Mouse (Mus musculus) T-helper 2 cell (primary cell): ENCODE results near the gene Tpx2.

Experiments used
- in situ Hi-C: fragments of 300-600 bp; cut with MboI, MseI; formaldehyde crosslinking; loops from one replicate; pipeline ENCODE4 v1.15.1; 2025; ENCODE audit warnings: high pct_unique_total_duplicates

Tpx2 gene

DNA sequence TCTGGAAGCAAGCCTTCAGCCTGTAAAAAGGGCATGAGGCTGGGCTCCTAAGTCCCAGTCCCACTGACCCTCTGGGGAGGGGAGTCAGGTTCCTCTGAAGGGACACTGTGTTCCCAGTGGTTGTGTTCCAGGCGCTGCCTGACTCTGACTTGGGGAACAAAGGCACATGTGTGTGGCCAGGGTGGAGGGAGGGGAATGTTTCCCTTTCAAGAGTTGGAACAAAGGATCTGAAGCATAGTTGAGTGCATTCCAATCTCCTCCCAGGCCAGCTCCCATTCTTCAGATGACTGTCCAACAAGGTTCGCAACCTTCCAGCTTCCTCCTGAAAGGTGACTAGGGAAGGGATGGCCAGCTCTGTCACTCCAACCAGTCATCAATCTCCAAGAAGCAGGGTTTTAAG, 27.4 kb upstream of the Tpx2 start:
- in situ Hi-C loops, result no loop called here

DNA sequence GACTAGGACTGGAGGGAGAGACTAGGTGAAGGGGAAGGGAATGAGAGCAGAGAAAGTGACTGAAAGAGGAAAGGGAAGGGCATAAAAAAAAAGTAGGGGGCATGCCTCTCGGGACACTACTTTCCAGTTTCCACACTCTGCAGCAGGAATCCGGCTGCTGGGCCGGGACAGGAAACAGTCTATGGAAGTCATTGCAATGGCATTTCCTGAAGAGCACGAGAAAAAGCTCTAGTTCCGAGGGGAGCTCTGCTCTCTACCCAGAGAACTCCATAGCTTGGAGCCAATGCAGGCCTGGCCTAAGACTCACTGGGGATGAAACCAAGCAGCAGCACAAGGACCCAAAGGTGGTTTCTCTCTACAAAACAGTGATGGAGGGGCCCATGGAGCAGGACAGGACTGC, 26.7 kb upstream of the Tpx2 start:
- in situ Hi-C loops, result no loop called here

DNA sequence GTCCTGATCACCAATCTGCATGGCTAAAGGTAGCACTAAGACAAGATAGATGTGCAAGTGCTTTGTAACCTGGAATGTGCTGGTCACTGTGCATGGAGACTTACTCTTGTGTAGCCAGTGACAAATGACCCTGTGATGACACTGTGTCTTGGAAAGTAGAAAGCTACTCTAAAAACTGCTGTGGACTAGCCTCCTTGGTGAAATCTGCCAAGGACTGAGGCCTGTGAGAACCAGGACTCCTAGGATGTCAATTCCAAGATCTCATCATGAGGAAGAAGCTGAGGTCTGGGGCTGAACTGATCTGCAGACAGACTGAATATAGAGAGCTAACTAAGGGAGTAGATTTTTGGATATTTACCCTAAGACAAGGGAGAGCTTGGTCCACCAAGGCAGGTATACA, 26.2 kb upstream of the Tpx2 start:
- in situ Hi-C loops, result no loop called here

DNA sequence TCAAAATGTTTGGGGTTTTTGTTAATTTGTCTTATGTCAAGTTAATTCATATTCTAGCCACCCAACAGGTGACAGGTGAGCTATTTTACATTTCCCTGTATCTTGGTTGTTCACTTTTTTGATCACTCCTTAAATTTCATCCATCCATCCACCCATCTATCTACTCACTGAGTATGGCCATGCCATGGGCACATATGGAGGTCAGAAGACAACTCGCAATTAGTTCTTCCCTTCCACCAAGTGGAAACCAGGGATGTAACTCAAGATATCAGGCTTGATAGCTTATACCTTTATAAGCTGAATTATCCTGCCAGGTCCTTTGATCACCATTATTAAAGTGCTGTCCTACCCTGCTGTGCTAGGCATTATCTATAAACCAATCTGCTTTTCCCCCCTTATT, 24.0 kb upstream of the Tpx2 start:
- in situ Hi-C loops, result no loop called here

DNA sequence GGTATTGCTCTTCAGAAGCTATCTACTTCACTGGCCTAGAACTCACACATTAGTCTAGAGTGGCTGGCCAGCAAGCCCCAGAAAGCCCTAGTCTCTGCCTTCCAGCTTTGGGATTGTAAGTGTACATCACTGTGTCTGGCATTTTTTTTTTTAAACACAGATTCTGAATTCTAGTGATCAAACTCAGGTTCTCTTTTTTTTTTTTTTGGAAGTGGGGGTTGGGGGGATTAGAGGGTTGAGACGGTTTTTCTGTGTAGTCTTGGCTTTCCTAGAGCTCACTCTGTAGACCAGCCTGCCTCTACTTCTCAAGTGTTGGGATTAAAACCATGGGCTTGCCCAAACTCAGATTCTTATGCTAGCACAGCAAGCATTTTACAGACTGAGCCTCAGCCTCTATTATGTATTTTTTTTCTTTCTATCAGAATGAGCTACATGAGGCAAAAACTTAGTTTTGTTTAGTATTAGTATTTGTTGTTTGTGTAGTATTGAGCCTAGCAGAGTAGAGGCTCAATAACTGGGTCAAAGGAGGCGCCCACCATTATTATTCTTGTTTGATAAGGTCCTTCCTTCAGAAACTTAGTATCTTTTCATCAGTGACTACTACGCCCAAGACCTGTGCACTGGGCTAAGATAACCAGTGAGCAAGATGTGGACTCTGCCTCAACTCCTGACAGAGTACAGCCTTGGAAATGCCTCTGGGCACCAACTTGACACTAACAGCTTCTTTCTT, 23.2 kb upstream of the Tpx2 start:
- in situ Hi-C loops, result no loop called here

DNA sequence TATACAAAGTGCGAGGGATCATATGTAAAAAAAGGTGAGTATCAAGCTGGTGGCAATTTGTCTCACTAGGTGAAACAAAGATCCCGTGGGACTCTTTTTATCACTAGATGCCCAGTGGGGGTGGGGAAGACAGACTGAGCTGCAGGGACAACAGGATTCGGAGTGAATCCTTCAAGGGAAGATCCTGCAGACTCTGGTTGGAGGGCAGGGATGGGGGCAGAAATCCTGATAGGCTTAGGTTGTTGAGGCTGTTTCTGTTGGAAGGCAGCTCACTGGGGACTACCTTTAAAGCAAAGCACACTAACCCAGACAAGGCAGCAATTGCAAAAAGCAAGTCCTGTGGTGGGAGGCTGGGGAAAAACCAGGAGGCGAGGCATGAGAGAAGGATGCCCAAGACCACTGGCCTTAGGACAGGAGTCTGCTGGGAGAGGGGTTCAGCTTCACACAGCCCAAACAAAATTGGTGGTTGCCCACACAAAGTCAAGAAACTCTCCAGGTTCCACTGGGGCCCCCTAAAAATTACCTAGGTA, 22.5 kb upstream of the Tpx2 start:
- in situ Hi-C loops, result no loop called here

DNA sequence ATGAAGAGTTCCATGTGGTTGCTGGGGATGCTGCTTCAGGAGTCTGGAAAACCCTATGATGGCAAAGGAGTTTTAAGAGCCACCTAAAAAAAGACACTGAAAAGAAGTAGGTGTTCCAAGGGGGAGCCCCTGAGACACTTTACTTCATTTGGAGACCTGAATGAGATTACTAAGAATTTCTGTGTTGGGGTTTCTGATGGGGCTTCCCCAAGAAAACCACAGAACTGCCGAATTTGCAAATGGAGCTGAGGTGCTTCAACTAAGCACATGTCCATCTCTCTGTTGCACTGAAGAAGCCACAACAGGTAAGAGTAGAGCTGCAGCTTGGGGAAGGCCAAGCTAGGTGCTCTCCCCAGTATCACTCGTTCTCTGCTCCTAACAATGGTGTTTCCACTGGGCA, 22.1 kb upstream of the Tpx2 start:
- in situ Hi-C loops, result no loop called here

DNA sequence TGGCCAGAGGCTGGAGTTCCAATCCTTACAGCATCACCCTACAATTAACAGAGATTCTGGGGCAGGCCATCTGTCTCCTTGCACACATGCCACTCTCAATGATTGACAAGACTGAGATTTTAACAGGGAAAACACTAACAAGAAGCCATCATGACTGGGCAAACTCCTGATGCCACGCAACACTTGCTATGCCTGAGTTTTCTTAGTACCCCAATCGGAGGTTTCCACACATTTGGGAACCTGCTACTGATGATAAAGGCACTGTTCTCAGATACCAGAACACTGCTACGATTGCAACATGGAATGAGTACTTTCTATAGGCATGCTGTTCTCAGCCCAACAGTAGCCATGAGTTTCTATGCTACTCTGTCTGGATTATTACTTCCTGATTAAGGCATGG, 21.3 kb upstream of the Tpx2 start:
- in situ Hi-C loops, result no loop called here

DNA sequence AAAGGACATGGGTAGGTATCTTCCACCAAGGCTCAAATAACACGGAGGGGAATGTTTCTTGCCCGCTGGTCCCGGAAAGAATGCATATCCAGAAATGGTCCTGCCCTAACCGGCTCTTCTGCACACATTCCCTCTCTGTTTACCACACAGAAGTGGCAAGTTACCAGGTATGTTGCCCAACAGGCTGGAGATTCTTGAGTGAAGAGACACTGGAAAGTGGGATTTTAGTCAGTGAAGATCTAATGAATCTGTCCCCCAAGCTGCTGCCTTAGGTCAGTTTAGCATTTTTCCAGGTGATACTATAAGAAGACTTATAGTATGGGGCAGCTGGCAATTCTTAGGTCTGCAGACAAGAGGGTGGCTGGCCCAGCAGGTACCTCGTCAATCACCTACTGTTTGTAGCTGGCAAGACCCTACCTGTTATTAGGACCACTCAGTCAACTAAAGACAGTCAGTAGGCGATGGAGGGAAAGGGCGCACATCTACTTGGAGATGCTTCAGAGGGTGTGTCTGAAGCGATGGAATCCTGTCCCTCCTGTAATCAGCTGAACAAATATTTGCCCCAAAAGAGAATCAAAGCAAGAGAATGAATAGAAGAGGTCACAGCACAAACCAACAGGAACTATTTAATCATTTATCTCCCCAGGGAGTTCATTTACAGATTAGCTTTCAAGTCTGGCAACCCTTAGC, 20.3 kb upstream of the Tpx2 start:
- in situ Hi-C loops, result no loop called here

DNA sequence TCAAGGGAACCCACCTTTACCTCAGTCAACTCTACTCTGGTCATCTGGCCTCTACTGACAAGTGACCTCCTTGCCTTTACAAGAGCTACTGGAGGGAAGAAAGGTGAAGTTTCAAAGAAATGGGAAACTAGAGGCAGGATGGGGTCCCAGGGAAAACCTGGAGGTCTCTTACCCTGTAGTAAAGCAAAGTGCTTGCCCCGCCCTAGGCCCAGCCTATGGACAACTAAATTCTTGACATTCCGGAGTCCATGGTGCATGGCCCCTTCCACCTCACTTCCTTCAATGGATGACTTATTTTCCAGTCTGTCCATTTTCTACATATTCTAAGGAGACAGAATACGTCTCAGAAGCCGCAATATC, 19.8 kb upstream of the Tpx2 start:
- in situ Hi-C loops, result no loop called here

DNA sequence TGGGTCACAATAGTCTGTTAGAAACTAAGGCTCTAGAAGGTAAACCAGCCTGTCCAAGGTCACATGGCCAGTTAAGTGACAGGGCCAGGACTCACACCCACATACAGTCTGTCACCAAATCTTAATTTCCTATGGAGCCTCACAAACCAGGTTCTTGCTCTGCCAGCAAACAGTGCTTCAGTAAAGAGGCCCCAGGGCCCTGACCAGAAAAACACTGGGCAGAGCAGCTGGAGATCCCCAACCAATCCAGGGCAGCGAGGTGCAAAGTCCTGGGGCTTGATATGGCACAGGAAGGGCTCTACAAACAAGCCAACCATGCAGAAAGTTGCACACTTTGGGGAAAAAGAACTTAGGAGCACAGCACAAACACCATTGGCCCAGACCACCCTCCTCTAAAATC, 19.2 kb upstream of the Tpx2 start:
- in situ Hi-C loops, result no loop called here

DNA sequence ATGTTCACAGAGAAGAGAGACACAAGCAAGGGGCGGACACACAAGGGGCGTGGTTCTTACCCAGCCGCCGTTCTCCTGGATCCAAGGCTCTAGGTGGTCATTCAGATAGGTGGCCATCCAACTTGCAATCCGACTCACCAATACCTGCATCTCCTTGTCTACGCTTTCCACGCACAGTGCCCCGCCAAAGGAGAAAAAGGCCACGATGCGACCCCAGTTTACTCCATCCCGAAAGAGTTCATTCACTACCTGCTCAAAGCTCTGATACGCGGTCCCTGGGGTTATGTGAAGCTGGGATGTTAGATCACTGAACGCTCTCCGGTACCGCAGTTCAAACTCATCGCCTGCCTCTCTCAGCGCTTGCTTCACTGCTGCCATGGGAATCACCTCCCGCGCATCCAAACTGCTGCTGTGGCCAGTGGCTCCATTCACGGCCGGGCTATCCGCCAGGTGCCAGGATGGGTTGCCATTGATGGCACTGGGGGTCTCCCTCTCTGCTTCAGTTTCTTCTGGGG, 18.3 kb upstream of the Tpx2 start:
- in situ Hi-C loops, result no loop called here

DNA sequence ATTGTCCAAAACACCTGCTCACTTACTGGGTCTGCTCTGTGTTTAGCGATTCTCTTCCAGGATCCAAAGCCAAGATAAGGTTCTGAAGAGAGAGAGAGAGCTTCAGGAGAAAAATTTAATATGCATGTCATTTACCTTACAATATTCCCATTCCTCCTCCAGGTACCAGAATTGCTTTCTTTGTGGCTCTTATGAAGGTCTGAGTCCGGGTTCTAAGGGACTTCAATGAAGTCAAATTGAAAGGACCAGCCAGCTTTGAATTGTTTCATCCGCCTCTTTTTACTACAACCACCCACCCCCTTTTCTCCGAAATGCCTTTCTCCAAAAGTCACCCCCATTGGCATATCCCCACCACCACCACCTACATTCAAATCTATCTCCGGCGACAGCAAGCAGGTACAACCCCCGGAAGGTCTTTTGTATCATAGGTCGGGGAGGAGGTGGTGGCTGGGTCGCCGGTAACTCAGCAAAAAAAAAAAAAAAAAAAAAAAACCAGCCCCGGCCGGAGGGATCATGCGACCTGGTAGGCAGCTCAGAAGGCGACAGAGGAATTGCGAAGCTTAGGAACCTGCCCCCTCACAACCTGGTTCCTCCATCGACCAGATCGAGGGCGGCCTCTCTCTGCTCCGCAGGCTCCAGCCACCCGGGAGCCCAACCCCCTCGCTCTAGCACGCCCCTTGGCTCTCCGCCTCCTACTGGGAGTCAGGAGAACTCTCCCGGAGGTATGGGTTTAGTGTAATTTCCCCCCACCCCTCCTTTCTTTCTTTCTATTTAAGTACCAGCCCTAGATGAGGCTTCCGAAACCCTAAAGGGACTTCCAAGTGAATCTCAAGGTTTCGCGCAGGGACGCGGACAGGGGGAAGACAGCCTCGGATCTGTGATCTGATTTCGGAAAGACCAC, 17.5 kb upstream of the Tpx2 start:
- in situ Hi-C loops, result loop anchor here (5.0 kb wide), 1 partner anchor 138 kb away; no protein-coding TSS in a partner anchor

DNA sequence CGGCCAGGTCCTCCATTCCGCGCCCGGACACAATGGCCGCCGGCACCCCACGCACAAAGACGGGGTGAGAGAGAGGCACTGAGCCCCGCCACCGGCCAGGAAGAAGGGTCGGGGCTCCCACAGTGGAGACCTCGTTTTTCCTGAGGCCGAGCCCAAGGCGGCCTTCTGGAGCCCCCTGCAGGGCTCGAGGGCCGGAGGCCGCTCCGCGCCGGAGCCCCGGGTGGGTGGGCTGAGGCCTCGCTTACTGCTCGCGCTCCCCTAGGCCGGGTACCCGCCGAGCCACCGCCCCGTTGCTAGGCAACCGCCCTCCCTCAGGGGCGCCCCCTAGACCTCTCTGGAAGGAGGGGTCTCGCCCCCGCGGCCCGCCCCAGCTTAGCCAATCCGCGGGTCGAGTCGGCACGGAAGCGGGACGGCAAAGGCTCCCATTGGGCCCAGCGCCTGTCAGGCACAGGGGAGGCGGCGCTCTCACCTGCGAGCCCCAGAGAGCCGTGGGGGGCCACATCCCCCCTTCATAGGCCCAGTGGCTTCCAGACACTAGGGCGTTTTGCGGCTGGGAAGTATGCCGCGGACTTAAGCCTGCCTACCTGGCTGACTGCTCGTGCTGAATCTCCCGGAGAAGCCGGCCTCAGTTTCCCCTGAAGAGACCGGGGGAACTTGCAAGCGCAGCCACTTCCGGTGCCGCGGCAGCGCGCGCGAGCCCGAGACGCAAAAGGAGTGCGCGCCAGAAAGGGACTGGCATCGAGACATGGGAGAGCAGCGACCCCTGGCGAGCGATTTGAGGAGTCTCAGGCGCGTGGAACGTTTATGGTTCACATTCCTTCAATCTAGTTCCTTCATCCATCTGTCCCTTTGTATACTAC, 16.5 kb upstream of the Tpx2 start, which contains the start of gene Bcl2l1:
TSS of gene Bcl2l1 (minus strand) at position 710 of the 860 bp plus-strand sequence.
- in situ Hi-C loops, result loop anchor here (5.0 kb wide), 1 partner anchor 139 kb away; no protein-coding TSS in a partner anchor

DNA sequence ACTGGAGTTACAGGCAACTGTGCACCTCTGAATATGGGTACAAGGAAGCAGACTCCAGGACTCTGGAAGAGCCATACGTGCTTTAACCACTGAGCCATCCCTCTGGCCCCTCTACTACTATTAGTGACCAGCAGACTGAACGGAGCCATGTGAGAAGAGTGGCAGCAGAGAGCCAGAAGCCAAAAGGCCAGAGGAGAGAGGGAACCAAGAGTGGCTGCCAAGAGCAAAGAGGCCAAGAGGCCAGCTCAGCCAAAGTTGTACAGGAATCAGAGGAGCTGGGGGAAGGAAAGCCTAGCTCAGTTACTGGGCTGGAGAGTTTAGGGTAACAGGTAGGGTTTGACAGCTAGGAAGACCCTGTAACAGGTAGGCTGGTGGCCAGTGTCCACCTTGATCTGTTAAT, 8.5 kb upstream of the Tpx2 start:
- in situ Hi-C loops, result no loop called here

DNA sequence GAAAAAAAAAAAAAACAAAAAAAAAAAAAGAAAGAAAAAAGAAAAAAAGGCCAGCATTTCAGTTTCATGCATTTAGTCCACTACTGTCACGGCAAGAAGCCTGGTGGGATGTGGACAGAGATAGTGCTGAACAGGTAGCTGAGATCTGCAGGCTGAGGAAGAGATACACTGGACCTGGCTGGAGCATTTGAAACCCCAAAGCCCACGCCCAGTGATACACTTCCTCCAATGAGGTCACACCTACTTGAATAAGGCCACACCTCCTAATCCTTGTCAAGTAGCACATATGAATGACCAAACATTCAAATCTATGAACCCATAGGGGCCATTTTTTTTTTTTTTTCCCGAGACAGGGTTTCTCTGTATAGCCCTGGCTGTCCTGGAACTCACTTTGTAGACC, 5.0 kb upstream of the Tpx2 start:
- in situ Hi-C loops, result no loop called here

DNA sequence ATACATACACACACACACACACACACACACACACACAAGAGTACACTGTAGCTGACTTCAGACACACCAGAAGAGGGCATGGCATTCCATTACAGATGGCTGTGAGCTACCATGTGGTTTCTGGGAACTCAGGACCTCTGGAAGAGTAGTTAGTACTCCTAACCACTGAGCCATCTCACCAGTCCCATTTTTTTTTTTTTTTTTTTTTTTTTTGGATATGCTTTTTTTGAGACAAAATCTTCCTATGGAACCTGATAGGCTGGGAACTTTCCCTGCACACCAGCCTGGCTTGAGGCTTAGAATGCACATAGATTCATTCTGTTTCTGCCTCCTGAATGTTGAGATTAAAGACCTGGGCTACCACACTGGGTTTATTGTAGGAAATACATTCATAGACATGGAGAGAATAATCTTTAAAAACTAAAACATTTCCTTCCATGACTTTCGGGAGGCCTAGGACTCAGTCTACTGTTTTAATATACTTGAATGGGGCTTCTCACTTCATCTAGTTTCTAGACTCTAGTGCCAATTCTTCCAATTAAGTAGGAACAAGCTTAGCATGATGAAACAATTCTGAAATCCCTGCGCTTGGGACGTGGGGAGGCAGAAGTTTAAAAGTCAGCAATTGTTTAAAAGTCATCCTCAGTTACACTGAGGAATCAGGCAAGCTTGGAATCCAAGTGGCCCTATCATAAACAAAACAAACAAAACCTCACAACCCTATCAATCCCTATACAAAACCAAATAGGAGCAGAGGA, 528 bp upstream of the Tpx2 start:
- in situ Hi-C loops, result no loop called here

DNA sequence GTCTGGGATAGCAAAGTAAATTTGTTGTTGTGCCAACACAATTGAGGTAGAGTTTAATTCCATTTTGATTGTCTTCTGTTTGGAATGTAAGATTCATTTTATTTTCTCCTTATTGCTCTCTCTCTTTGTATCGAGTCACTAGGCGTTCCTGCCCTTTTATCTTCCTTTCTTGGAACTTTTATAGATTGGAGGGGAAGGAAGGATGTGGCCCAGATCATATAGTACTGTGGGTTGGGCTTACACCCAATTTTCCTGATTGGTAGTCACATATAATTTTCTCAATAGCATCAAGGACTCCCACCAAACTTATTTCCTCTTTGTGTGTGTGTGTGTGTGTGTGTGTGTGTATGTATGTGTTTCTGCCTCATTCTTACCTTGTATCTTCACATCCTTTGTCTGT, 702 bp downstream of the Tpx2 start:
- in situ Hi-C loops, result no loop called here

DNA sequence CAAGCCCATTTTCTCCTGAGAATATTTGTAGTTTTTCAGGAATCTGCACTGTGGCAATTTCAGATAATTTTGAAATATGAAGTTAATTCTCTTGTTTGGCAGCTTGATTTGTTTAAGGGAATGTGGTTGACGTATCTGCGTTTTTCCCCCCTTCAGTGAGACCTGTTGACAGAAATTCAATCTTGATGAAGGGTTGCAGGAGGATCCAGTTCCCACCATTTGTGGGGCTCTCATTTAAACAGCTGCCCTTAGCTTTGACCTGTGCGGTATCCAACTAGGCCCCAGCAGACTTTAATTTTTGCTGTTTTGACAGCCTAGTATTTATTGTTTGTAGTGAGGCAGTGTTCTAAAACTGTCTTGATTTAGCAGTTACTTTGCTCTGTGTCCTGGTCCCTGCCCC, 11.7 kb downstream of the Tpx2 start:
- in situ Hi-C loops, result loop anchor here (5.0 kb wide), 1 partner anchor 38 kb away; no protein-coding TSS in a partner anchor

DNA sequence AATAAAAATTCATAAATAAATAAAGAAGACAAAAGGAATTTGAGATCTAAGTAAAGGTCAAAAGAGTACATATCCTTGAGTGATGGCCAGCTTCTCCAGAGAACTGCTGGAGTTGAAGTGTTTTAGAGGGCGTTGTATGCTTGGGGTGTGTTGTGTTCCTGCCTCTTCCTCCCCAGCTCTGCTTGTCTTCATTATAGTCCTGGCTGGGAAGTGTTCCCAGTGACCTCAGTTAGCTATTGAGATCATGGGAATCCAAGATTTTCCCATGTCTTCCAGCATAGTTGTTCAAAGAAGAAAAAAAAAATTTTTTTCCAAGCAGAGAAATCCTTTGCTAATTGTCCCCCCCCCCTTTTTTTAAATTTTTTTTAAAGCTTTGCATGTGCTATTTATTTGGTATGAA, 14.1 kb downstream of the Tpx2 start:
- in situ Hi-C loops, result no loop called here
